Mouse (Mus musculus) intestine, postnatal 0 days (tissue): ENCODE measurements around the gene Dip2c. TPM values are rescaled to one million over a fixed set of nuclear protein-coding genes. Genes with fewer than 3 reads are reported as not detected.

ENCODE experiments used
- ATAC-seq: fragments of 200-750 bp; cut with Nextera tagmentation; 2 replicates; pipeline ENCODE4 v1.8.0; 2017; ENCODE audit warnings: mild to moderate bottlenecking, moderate TSS enrichment, moderate library complexity
- H3K27ac ChIP-seq: fragments of 300-500 bp; sonication (generic); 2 replicates; pipeline ENCODE4 v1.5.1; 2014; ENCODE audit warnings: mild to moderate bottlenecking, low read depth, low read length, moderate library complexity
- H3K27me3 ChIP-seq: fragments of 300-500 bp; sonication (generic); replicated peaks from 2 replicates; pipeline ENCODE4 v1.6.1; 2014; ENCODE audit warnings: low read length, mixed read lengths; ENCODE audit not compliant: control insufficient read depth, insufficient read depth
- H3K36me3 ChIP-seq: fragments of 300-500 bp; sonication (generic); 2 replicates; pipeline ENCODE4 v1.6.1; 2014; ENCODE audit warnings: mild to moderate bottlenecking, moderate library complexity; ENCODE audit not compliant: control insufficient read depth, insufficient read depth
- H3K4me1 ChIP-seq: fragments of 300-500 bp; sonication (generic); replicated peaks from 2 replicates; pipeline ENCODE4 v1.6.1; 2014; ENCODE audit warnings: antibody characterized with exemption, low read length, mixed read lengths; ENCODE audit not compliant: control insufficient read depth, insufficient read depth
- H3K4me2 ChIP-seq: fragments of 300-500 bp; sonication (generic); replicated peaks from 2 replicates; pipeline ENCODE4 v1.6.1; 2014; ENCODE audit warnings: low read depth, mild to moderate bottlenecking, moderate library complexity
- H3K4me3 ChIP-seq: fragments of 300-500 bp; sonication (generic); 2 replicates; pipeline ENCODE4 v1.5.1; 2014; ENCODE audit warnings: low read depth, low read length
- H3K9ac ChIP-seq: fragments of 300-500 bp; sonication (generic); 2 replicates; pipeline ENCODE4 v1.6.1; 2014; ENCODE audit warnings: mild to moderate bottlenecking, low read depth, low read length
- H3K9me3 ChIP-seq: fragments of 300-500 bp; sonication (generic); 2 replicates; pipeline ENCODE4 v1.6.1; 2016; ENCODE audit warnings: mixed run types; ENCODE audit not compliant: control insufficient read depth
- CTCF ChIP-seq: sonication (generic); IDR thresholded peaks from 2 replicates; pipeline ENCODE4 v1.5.1; 2016; ENCODE audit warnings: low read depth, mild to moderate bottlenecking, control low read depth, antibody characterized with exemption, moderate library complexity
- WGBS: fragments of 180-500 bp; shearing (Covaris S2); extraction: QIAGEN DNeasy Blood & Tissue Kit; methylation state at CpG from one replicate; pipeline ENCODE4 v1.1.7; 2014; 5-methylcytosine and 5-hydroxymethylcytosine counted together
- polyA plus RNA-seq: library from polyadenylated mRNA; unstranded; fragments of >200 nt; fragmentation: Nextera tagmentation; extraction: Ambion mirVana; gene quantifications from 2 replicates; pipeline ENCODE4 v1.2.1, GENCODE M21; 2015

Gene Dip2c
- polyA plus RNA-seq, 1 experiment from 2014 or later: 2.7 TPM

DNA sequence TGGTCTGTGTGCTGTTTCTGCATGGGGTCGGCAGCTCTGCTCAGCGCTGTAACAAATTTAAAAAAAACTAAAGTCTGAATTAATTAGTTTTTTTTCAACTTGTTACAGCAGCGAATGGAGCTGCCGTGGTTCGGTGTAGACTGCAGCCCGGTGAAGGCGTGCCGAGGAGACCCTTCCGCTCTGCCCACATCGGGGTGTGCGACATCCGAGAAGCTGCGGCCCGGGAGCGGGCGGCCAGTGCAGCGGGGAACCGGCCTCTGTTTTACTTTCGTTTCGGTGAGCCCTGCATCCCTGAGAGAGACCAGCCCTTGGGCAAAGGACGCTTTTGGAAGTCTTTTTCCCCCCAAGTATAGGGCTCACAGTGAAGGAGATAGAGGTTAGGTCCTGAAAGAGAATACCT is 218.4 kb downstream of the Dip2c start:
- H3K4me2 ChIP-seq: peak overlapping the region; percentile 57
- 48% methylated on average over 21 of the region's 21 CpGs for WGBS
- no peak for TF ChIP-seq CTCF
- H3K27me3 ChIP-seq: no peaks in the 10 kb centered on the region
- H3K9me3 ChIP-seq: no peaks in the 10 kb centered on the region
- H3K36me3 ChIP-seq: no peaks in the 10 kb centered on the region
- peak overlapping the region; percentile 46; the same call in 1 of the 2 replicates for H3K9ac ChIP-seq
- no peaks in the 10 kb centered on the region for H3K4me1 ChIP-seq
- H3K27ac ChIP-seq: no peak overlapping the region; the same call in 1 of the 2 replicates
- peak overlapping the region; percentile 44 for H3K4me3 ChIP-seq
- peak; percentile 72 for ATAC-seq

DNA sequence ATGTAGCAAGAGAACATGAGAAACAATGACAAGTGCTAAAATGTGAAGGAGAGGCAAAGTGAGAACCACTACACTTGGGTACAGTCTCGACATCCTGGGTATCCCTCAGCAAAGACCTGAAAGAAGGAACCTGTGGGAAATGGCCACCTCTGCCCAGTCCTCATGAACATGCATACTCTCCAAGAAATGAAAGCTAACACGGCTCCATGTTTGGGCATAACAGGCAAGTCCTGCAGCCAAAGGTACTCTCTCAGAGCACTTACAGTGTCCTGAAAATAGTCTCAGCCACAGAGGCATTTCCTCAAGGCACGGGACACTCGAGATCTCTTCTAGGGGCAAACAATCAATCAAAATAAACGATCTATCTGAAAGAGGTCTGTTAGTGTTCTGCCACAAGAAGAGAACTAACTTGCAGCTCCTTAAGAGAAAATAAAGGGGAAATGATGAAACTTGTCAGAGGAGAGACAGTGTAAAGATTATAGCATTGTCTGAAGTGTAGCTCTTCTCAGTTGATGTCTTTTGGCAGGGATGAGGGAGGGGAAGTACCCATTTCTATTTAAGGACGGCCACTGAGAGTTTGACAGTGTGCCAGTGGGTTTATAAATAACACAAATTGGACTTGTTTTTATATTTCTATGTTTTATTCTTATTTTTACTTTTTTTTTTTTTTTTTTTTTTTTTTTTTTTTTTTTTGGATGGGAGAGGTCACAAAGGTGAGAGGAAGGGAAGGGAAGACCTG is 228.0 kb downstream of the Dip2c start:
- WGBS: 57% methylated on average over 6 of the region's 6 CpGs
- H3K4me2 ChIP-seq: no peak overlapping the region
- H3K36me3 ChIP-seq: no peaks in the 10 kb centered on the region
- no peaks in the 10 kb centered on the region for H3K4me1 ChIP-seq
- no peak overlapping the region for H3K4me3 ChIP-seq
- H3K9me3 ChIP-seq: no peaks in the 10 kb centered on the region
- no peak for TF ChIP-seq CTCF
- H3K27ac ChIP-seq: no peak overlapping the region
- no peak for ATAC-seq
- H3K27me3 ChIP-seq: no peaks in the 10 kb centered on the region
- no peak overlapping the region for H3K9ac ChIP-seq

DNA sequence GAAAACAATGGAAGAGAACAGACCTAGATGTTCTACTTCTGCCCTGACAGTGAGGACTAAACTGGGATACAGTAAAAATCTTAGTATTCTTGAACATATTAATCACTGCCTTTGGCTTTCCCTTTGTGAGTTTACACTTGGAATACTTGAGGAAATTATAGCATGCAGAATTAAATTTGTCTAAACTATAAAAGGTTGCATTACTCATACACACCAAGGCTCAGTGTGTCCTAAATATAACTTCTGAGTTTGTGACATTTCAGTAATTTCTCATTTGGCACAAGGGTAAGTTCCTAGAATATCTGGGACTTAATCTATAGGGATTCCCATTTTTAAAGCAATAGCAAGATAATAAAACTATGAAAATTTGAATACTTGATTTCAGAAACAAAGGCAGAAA is 262.2 kb downstream of the Dip2c start:
- H3K9me3 ChIP-seq: no peaks in the 10 kb centered on the region
- H3K27ac ChIP-seq: no peak overlapping the region
- no peak overlapping the region for H3K9ac ChIP-seq
- ATAC-seq: no peak
- H3K4me1 ChIP-seq: no peaks in the 10 kb centered on the region
- no peaks in the 10 kb centered on the region for H3K27me3 ChIP-seq
- no peak overlapping the region for H3K4me2 ChIP-seq
- TF ChIP-seq CTCF: no peak
- no peak overlapping the region for H3K4me3 ChIP-seq
- no peaks in the 10 kb centered on the region for H3K36me3 ChIP-seq

GRCm38 (mm10) chr13:9547698-9548344 is 271.5 kb downstream of the Dip2c start:
- 11% methylated on average over 9 of the region's 9 CpGs for WGBS
- Histone ChIP-seq H3K4me1 (no peaks in the 10 kb centered on the region), H3K9ac (no peak overlapping the region), H3K4me2 (peak overlapping the region; percentile 44), H3K27me3 (no peaks in the 10 kb centered on the region), H3K4me3 (no peak overlapping the region), H3K9me3 (no peaks in the 10 kb centered on the region), H3K36me3 (no peaks in the 10 kb centered on the region), H3K27ac (no peak overlapping the region)
- no peak for TF ChIP-seq CTCF
- ATAC-seq: no peak

GRCm38 (mm10) chr13:9562099-9562498 is 285.8 kb downstream of the Dip2c start:
- no peak for ATAC-seq
- 30% methylated on average over 1 of the region's 1 CpGs for WGBS
- Histone ChIP-seq H3K9me3 (no peaks in the 10 kb centered on the region), H3K27me3 (no peaks in the 10 kb centered on the region), H3K4me3 (no peak overlapping the region), H3K4me1 (no peaks in the 10 kb centered on the region), H3K4me2 (no peak overlapping the region), H3K36me3 (no peaks in the 10 kb centered on the region; the same call in 1 of the 2 replicates), H3K27ac (no peak overlapping the region), H3K9ac (no peak overlapping the region)
- TF ChIP-seq CTCF: no peak

DNA sequence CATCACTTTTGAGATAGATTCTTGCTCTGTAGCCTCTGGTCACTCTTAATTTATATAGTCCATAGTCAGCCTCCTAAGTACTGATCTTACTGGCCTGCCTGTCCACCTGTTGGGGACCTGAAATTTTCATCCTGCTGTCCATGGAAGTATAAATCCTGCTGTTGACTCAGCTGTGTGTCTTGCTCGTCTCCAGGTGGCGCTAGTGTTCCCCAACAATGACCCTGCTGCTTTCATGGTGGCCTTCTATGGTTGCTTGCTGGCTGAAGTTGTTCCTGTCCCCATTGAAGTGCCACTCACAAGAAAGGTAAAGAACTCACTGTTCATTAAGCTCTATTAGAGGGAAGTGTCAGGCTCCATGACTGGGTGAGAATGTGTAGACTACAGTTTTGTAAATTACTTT is 286.6 kb downstream of the Dip2c start:
- no peak overlapping the region for H3K4me2 ChIP-seq
- H3K27ac ChIP-seq: no peak overlapping the region
- no peak overlapping the region for H3K9ac ChIP-seq
- WGBS: 24% methylated on average over 2 of the region's 2 CpGs
- H3K4me1 ChIP-seq: no peaks in the 10 kb centered on the region
- TF ChIP-seq CTCF: peak; percentile 75
- no peaks in the 10 kb centered on the region for H3K9me3 ChIP-seq
- H3K36me3 ChIP-seq: peaks cover 5% of the 10 kb centered on the region; the same call in 1 of the 2 replicates
- no peak for ATAC-seq
- H3K4me3 ChIP-seq: no peak overlapping the region
- H3K27me3 ChIP-seq: no peaks in the 10 kb centered on the region
